Mouse (Mus musculus) C2C12 (cell line): ENCODE results near the gene E030018B13Rik. TPM values are rescaled to one million over a fixed set of nuclear protein-coding genes. Genes with fewer than 3 reads are reported as not detected.

ENCODE experiments used
- H3K27me3 ChIP-seq: one replicate; pipeline ENCODE4 v1.6.1; 2011; ENCODE audit not compliant: control insufficient read depth, insufficient read depth, insufficient read length
- H3K36me3 ChIP-seq: one replicate; pipeline ENCODE4 v1.6.1; 2011; ENCODE audit not compliant: control insufficient read depth, insufficient read depth
- H3K4me3 ChIP-seq: one replicate; pipeline ENCODE4 v1.5.1; 2011; ENCODE audit warnings: mild to moderate bottlenecking, control low read depth; ENCODE audit not compliant: poor library complexity, insufficient read depth, severe bottlenecking
- H3K79me2 ChIP-seq: one replicate; pipeline ENCODE4 v1.6.1; 2011; ENCODE audit not compliant: control insufficient read depth, insufficient read depth
- H3K79me3 ChIP-seq: one replicate; pipeline ENCODE4 v1.6.1; 2011; ENCODE audit warnings: low read depth, control low read depth
- H3ac ChIP-seq: one replicate; pipeline ENCODE3; 2011; ENCODE audit warnings: low read depth; ENCODE audit not compliant: control insufficient read depth, insufficient read length
- CEBPB ChIP-seq: IDR thresholded peaks from one replicate; pipeline ENCODE4 v1.6.1; 2011; ENCODE audit warnings: low read depth, mild to moderate bottlenecking, control low read depth, moderate library complexity
- CTCF ChIP-seq: IDR thresholded peaks from one replicate; pipeline ENCODE4 v1.5.1; 2011; ENCODE audit not compliant: control insufficient read depth, insufficient read depth, insufficient read length
- FOSL1 ChIP-seq: IDR thresholded peaks from one replicate; pipeline ENCODE4 v1.8.0; 2011; ENCODE audit warnings: mild to moderate bottlenecking, low read length; ENCODE audit not compliant: poor library complexity, insufficient read depth, severe bottlenecking
- MAX ChIP-seq: IDR thresholded peaks from one replicate; pipeline ENCODE4 v1.6.1; 2011; ENCODE audit warnings: mild to moderate bottlenecking, control low read depth
- MYOD1 ChIP-seq: IDR thresholded peaks from one replicate; pipeline ENCODE4 v1.6.1; 2011; ENCODE audit warnings: low read depth; ENCODE audit not compliant: control insufficient read depth, insufficient read length
- MYOG ChIP-seq: IDR thresholded peaks from one replicate; pipeline ENCODE4 v1.6.1; 2011; ENCODE audit not compliant: control insufficient read depth, insufficient read length; ENCODE audit errors: extremely low read depth
- USF1 ChIP-seq: IDR thresholded peaks from one replicate; pipeline ENCODE4 v1.6.1; 2011; ENCODE audit warnings: low read depth, mild to moderate bottlenecking, control low read depth, moderate library complexity
- polyA plus RNA-seq: library from polyadenylated mRNA; unstranded; fragments of >200 nt; fragmentation: generic; extraction: Trizol; gene quantifications from one replicate; pipeline ENCODE4 v1.2.1, GENCODE M21; 2012; ENCODE audit warnings: missing spikeins

The E030018B13Rik gene
- polyA plus RNA-seq, 1 experiment = 0.06 TPM

GRCm38 (mm10) chr7:63918771-63919768 lies 2.4 kb downstream of the E030018B13Rik start:
- Histone ChIP-seq H3ac (no peak overlapping the region), H3K36me3 (peaks cover 4% of the 10 kb centered on the region), H3K4me3 (no peak overlapping the region), H3K79me2 (peaks cover 100% of the 10 kb centered on the region), H3K27me3 (no peaks in the 10 kb centered on the region), H3K79me3 (peaks cover 96% of the 10 kb centered on the region)
- TF ChIP-seq MYOD1 (no peak), MAX (no peak), FOSL1 (no peak), CEBPB (no peak), CTCF (no peak)

DNA sequence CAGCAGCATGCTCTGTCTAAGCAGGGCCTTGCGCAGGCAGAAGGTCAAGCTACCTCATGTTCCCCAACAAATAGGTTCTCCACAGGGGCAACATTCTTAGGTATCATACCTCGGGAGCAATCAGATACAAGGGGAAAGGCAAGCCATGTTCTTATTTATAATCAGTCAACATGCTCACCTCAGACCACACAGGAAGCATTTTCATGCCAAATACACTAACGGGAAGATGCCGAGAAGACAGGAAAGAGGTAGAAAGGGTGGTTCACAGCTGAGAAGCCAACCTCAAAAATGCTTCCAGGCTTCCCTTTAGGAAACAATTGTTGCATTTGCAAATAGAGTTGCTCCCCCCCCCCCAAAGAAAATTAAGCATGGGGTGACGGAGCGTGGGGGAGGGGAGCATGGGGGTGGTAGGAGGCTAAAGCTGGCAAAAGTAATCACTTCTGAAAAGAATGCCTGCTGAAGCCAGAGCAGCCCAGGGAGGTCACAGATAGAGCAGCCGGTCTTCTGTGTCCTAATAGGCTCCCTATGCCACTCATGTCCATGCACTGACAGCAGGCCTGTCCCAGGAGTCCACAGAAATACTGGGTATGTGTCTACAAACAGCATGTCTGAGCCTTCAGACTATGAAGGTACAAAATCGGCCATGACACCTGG lies 5.4 kb downstream of the E030018B13Rik start:
- TF ChIP-seq MYOG (no peak), MAX (no peak), CTCF (no peak), FOSL1 (no peak), USF1 (no peak), CEBPB (no peak), MYOD1 (no peak)
- no peak overlapping the region for H3ac ChIP-seq
- no peaks in the 10 kb centered on the region for H3K27me3 ChIP-seq
- H3K79me3 ChIP-seq = peaks cover 89% of the 10 kb centered on the region
- H3K4me3 ChIP-seq = no peak overlapping the region
- H3K79me2 ChIP-seq = peaks cover 98% of the 10 kb centered on the region
- H3K36me3 ChIP-seq = no peaks in the 10 kb centered on the region

- H3K79me2 ChIP-seq = peaks cover 98% of the 10 kb centered on the region
- no peaks in the 10 kb centered on the region for H3K27me3 ChIP-seq
- TF ChIP-seq MAX (no peak), MYOD1 (no peak), CTCF (no peak), MYOG (no peak), FOSL1 (no peak), USF1 (no peak), CEBPB (no peak)
Measured at GRCm38 (mm10) chr7:63922571-63922970, 5.9 kb downstream of the E030018B13Rik start.

DNA sequence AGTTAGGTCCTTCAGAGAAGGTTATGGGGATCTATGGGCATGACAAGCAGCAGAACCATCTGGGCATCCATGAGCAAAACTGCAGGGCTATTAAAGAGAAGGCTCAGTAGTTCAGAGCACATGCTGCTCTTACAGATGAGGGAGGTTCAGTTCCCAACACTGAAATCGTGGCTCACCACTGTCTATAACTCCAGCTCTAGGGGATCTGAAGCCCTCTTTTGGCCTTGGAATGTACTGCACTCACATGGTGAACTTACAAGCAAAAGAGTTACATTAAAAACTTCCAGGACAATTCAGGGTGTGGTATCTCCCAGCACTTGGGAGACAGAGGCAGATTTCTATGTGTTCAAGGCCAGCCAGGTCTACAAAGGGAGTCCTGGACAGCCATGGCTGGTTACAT lies 6.3 kb downstream of the E030018B13Rik start:
- Histone ChIP-seq H3ac (no peak overlapping the region), H3K36me3 (no peaks in the 10 kb centered on the region), H3K4me3 (no peak overlapping the region), H3K27me3 (no peaks in the 10 kb centered on the region), H3K79me3 (peaks cover 88% of the 10 kb centered on the region), H3K79me2 (peaks cover 98% of the 10 kb centered on the region)
- TF ChIP-seq FOSL1 (no peak), USF1 (no peak), MAX (no peak), CTCF (no peak), MYOG (no peak), MYOD1 (no peak), CEBPB (no peak)

More at GRCm38 (mm10) chr7:63922571-63922970, 5.9 kb downstream of the E030018B13Rik start:
- no peaks in the 10 kb centered on the region for H3K36me3 ChIP-seq
- no peak overlapping the region for H3ac ChIP-seq
- H3K4me3 ChIP-seq = no peak overlapping the region
- H3K79me3 ChIP-seq = peaks cover 90% of the 10 kb centered on the region

DNA sequence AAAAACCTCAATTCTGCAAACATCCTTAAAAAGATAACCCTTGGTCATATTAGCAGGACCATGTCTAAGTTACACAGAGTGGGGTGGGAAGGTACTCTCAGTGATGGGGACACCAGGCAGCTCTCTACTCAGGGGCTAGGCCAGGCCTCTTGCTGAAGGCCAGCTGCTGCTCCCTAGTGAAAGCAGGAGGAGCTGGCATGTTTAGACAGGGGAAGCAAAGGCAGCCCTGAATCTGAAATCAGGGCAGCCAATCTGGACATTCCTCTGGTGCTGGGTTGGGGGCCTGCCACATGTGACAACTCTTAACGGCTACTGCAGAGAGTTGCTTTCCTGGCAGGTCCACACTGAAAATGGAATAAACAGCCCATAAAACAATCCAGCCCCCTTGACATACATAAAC lies 7.5 kb downstream of the E030018B13Rik start:
- Histone ChIP-seq H3K36me3 (no peaks in the 10 kb centered on the region), H3K79me2 (peaks cover 96% of the 10 kb centered on the region), H3K4me3 (no peak overlapping the region), H3K27me3 (no peaks in the 10 kb centered on the region), H3K79me3 (peaks cover 85% of the 10 kb centered on the region), H3ac (no peak overlapping the region)
- no peak for TF ChIP-seq FOSL1
